Mouse (Mus musculus) heart, embryonic 13.5 days (tissue): ENCODE measurements at regions not wholly inside any gene's neighbourhood (a gene's known extent, or its start where the extent isn't known, plus 50 kb on each side); places are given as distances from the start of the nearest gene placed in this dataset.

Experiments used
- ATAC-seq: fragments of 200-750 bp; cut with Nextera tagmentation; 2 replicates; pipeline ENCODE4 v1.8.0; 2017; ENCODE audit warnings: moderate TSS enrichment; ENCODE audit not compliant: insufficient number of reproducible peaks, low FRiP score, low TSS enrichment; ENCODE audit errors: extremely low read depth
- H3K27ac ChIP-seq: fragments of 300-500 bp; sonication (generic); replicated peaks from 2 replicates; pipeline ENCODE4 v1.5.1; 2015; ENCODE audit warnings: moderate library complexity, mild to moderate bottlenecking, inconsistent platforms
- H3K27me3 ChIP-seq: fragments of 300-500 bp; sonication (generic); replicated peaks from 2 replicates; pipeline ENCODE4 v1.6.1; 2015; ENCODE audit warnings: mild to moderate bottlenecking, inconsistent platforms
- H3K36me3 ChIP-seq: fragments of 300-500 bp; sonication (generic); 2 replicates; pipeline ENCODE4 v1.6.1; 2015; ENCODE audit warnings: mild to moderate bottlenecking, inconsistent platforms
- H3K4me1 ChIP-seq: fragments of 300-500 bp; sonication (generic); 2 replicates; pipeline ENCODE4 v1.6.1; 2015; ENCODE audit warnings: inconsistent platforms
- H3K4me2 ChIP-seq: fragments of 300-500 bp; sonication (generic); 2 replicates; pipeline ENCODE4 v1.6.1; 2015; ENCODE audit warnings: inconsistent platforms, mild to moderate bottlenecking, moderate library complexity
- H3K4me3 ChIP-seq: fragments of 300-500 bp; sonication (generic); 2 replicates; pipeline ENCODE4 v1.5.1; 2015; ENCODE audit warnings: moderate library complexity, mild to moderate bottlenecking, inconsistent platforms
- H3K9ac ChIP-seq: fragments of 300-500 bp; sonication (generic); 2 replicates; pipeline ENCODE4 v1.6.1; 2015; ENCODE audit warnings: inconsistent platforms, mild to moderate bottlenecking, moderate library complexity
- H3K9me3 ChIP-seq: fragments of 300-500 bp; sonication (generic); 2 replicates; pipeline ENCODE4 v1.6.1; 2016; ENCODE audit warnings: inconsistent platforms
- WGBS: fragments of 180-500 bp; shearing (Covaris S2); methylation state at CpG from one replicate; pipeline ENCODE4 v1.1.7; 2015; ENCODE audit warnings: mixed read lengths; 5-methylcytosine and 5-hydroxymethylcytosine counted together

GRCm38 (mm10) chr13:40605686-40606404 lies 132.3 kb downstream of the Tfap2a start:
- Histone ChIP-seq H3K27ac (no peak overlapping the region), H3K4me2 (peak overlapping the region; percentile 65), H3K27me3 (no peaks in the 10 kb centered on the region), H3K4me3 (peak overlapping the region; percentile 41), H3K9me3 (no peaks in the 10 kb centered on the region), H3K9ac (no peak overlapping the region), H3K36me3 (no peaks in the 10 kb centered on the region), H3K4me1 (0 out of 2 replicates have a peak, but pooled peaks cover 8% of the 10 kb centered on the region)
- 54% methylated on average over 16 of the region's 16 CpGs for WGBS
- no peak for ATAC-seq

GRCm38 (mm10) chr13:40574981-40575745 lies 163.0 kb downstream of the Tfap2a start:
- Histone ChIP-seq H3K9ac (no peak overlapping the region), H3K4me2 (no peak overlapping the region), H3K4me3 (no peak overlapping the region), H3K27ac (no peak overlapping the region), H3K27me3 (no peaks in the 10 kb centered on the region), H3K36me3 (no peaks in the 10 kb centered on the region), H3K4me1 (no peaks in the 10 kb centered on the region), H3K9me3 (no peaks in the 10 kb centered on the region)
- no peak for ATAC-seq
- 77% methylated on average over 12 of the region's 12 CpGs for WGBS

GRCm38 (mm10) chr13:40569461-40569860 lies 168.7 kb downstream of the Tfap2a start:
- no peak for ATAC-seq
- no peak overlapping the region for H3K4me2 ChIP-seq
- no peaks in the 10 kb centered on the region for H3K36me3 ChIP-seq
- no peaks in the 10 kb centered on the region for H3K4me1 ChIP-seq
- H3K9me3 ChIP-seq, result no peaks in the 10 kb centered on the region
- 52% methylated on average over 5 of the region's 5 CpGs for WGBS
- no peak overlapping the region for H3K4me3 ChIP-seq
- H3K9ac ChIP-seq, result no peak overlapping the region
- no peaks in the 10 kb centered on the region for H3K27me3 ChIP-seq
- no peak overlapping the region for H3K27ac ChIP-seq

GRCm38 (mm10) chr13:40567821-40568220 lies 170.4 kb downstream of the Tfap2a start:
- Histone ChIP-seq H3K9me3 (no peaks in the 10 kb centered on the region), H3K36me3 (no peaks in the 10 kb centered on the region), H3K27ac (no peak overlapping the region), H3K4me3 (no peak overlapping the region), H3K4me1 (no peaks in the 10 kb centered on the region), H3K27me3 (no peaks in the 10 kb centered on the region), H3K9ac (no peak overlapping the region), H3K4me2 (no peak overlapping the region)
- WGBS, result 70% methylated on average over 3 of the region's 3 CpGs
- no peak for ATAC-seq

- Histone ChIP-seq H3K4me3 (no peak overlapping the region), H3K27me3 (no peaks in the 10 kb centered on the region), H3K4me1 (no peaks in the 10 kb centered on the region), H3K36me3 (no peaks in the 10 kb centered on the region), H3K4me2 (no peak overlapping the region), H3K9me3 (no peaks in the 10 kb centered on the region), H3K27ac (no peak overlapping the region), H3K9ac (no peak overlapping the region)
- no peak for ATAC-seq
Measured at GRCm38 (mm10) chr13:40564351-40564750, 173.8 kb downstream of the Tfap2a start.

- H3K36me3 ChIP-seq, result no peaks in the 10 kb centered on the region
- no peak for ATAC-seq
- H3K9me3 ChIP-seq, result no peaks in the 10 kb centered on the region
- H3K4me3 ChIP-seq, result no peak overlapping the region
- H3K9ac ChIP-seq, result no peak overlapping the region
- WGBS, result 76% methylated on average over 7 of the region's 7 CpGs
- no peaks in the 10 kb centered on the region for H3K4me1 ChIP-seq
- no peaks in the 10 kb centered on the region for H3K27me3 ChIP-seq
- no peak overlapping the region for H3K27ac ChIP-seq
- no peak overlapping the region for H3K4me2 ChIP-seq
Measured at GRCm38 (mm10) chr13:40554368-40554767, 183.8 kb downstream of the Tfap2a start.

- H3K9ac ChIP-seq, result no peak overlapping the region
- ATAC-seq, result no peak
- H3K27ac ChIP-seq, result no peak overlapping the region
- H3K9me3 ChIP-seq, result no peaks in the 10 kb centered on the region
- no peaks in the 10 kb centered on the region for H3K36me3 ChIP-seq
- H3K4me1 ChIP-seq, result no peaks in the 10 kb centered on the region
- H3K27me3 ChIP-seq, result no peaks in the 10 kb centered on the region
- no peak overlapping the region for H3K4me3 ChIP-seq
- no peak overlapping the region for H3K4me2 ChIP-seq
Measured at GRCm38 (mm10) chr13:40525501-40525900, 164.3 kb upstream of the Ofcc1 start.

GRCm38 (mm10) chr13:40523115-40523514 lies 161.9 kb upstream of the Ofcc1 start:
- H3K4me1 ChIP-seq, result no peaks in the 10 kb centered on the region

GRCm38 (mm10) chr13:40518180-40518579 lies 156.9 kb upstream of the Ofcc1 start:
- H3K4me3 ChIP-seq, result no peak overlapping the region
- no peak overlapping the region for H3K9ac ChIP-seq
- no peaks in the 10 kb centered on the region for H3K9me3 ChIP-seq
- ATAC-seq, result no peak
- H3K27ac ChIP-seq, result no peak overlapping the region
- H3K4me2 ChIP-seq, result no peak overlapping the region
- H3K4me1 ChIP-seq, result no peaks in the 10 kb centered on the region
- no peaks in the 10 kb centered on the region for H3K27me3 ChIP-seq
- 59% methylated on average over 4 of the region's 4 CpGs for WGBS
- H3K36me3 ChIP-seq, result no peaks in the 10 kb centered on the region

More at GRCm38 (mm10) chr13:40523115-40523514, 161.9 kb upstream of the Ofcc1 start:
- no peak overlapping the region for H3K27ac ChIP-seq
- H3K9me3 ChIP-seq, result no peaks in the 10 kb centered on the region
- no peaks in the 10 kb centered on the region for H3K27me3 ChIP-seq
- H3K4me2 ChIP-seq, result no peak overlapping the region
- 55% methylated on average over 2 of the region's 2 CpGs for WGBS
- H3K36me3 ChIP-seq, result no peaks in the 10 kb centered on the region
- no peak for ATAC-seq
- no peak overlapping the region for H3K4me3 ChIP-seq
- no peak overlapping the region for H3K9ac ChIP-seq

- Histone ChIP-seq H3K27ac (no peak overlapping the region), H3K4me1 (no peaks in the 10 kb centered on the region), H3K4me3 (no peak overlapping the region), H3K9me3 (no peaks in the 10 kb centered on the region), H3K27me3 (no peaks in the 10 kb centered on the region), H3K9ac (no peak overlapping the region), H3K4me2 (no peak overlapping the region), H3K36me3 (no peaks in the 10 kb centered on the region)
- no peak for ATAC-seq
- WGBS, result 67% methylated on average over 1 of the region's 1 CpGs
Measured at GRCm38 (mm10) chr13:40509290-40509689, 148.0 kb upstream of the Ofcc1 start.

GRCm38 (mm10) chr13:40480830-40481229 lies 119.6 kb upstream of the Ofcc1 start:
- WGBS, result 22% methylated on average over 7 of the region's 7 CpGs
- peaks cover 4% of the 10 kb centered on the region; the same call in 1 of the 2 replicates for H3K4me1 ChIP-seq
- no peaks in the 10 kb centered on the region for H3K27me3 ChIP-seq
- H3K9me3 ChIP-seq, result no peaks in the 10 kb centered on the region
- ATAC-seq, result no peak
- H3K9ac ChIP-seq, result no peak overlapping the region
- no peaks in the 10 kb centered on the region for H3K36me3 ChIP-seq
- no peak overlapping the region for H3K4me2 ChIP-seq
- H3K27ac ChIP-seq, result no peak overlapping the region
- no peak overlapping the region for H3K4me3 ChIP-seq

GRCm38 (mm10) chr13:40472683-40473082 lies 111.4 kb upstream of the Ofcc1 start:
- Histone ChIP-seq H3K4me1 (no peaks in the 10 kb centered on the region), H3K9me3 (no peaks in the 10 kb centered on the region), H3K9ac (no peak overlapping the region), H3K27me3 (no peaks in the 10 kb centered on the region), H3K27ac (no peak overlapping the region), H3K4me3 (no peak overlapping the region), H3K4me2 (no peak overlapping the region), H3K36me3 (no peaks in the 10 kb centered on the region)
- ATAC-seq, result no peak
- WGBS, result 73% methylated on average over 3 of the region's 3 CpGs
